Mouse (Mus musculus) hindbrain, embryonic 13.5 days (tissue): ENCODE measurements around the gene Map4k2. TPM values are rescaled to one million over a fixed set of nuclear protein-coding genes. Genes with fewer than 3 reads are reported as not detected.

ENCODE experiments used
- ATAC-seq: fragments of 200-750 bp; cut with Nextera tagmentation; 2 replicates; pipeline ENCODE4 v1.8.0; 2017; ENCODE audit warnings: moderate TSS enrichment; ENCODE audit not compliant: low FRiP score
- H3K27ac ChIP-seq: fragments of 300-500 bp; sonication (generic); 2 replicates; pipeline ENCODE4 v1.5.1; 2015; ENCODE audit warnings: inconsistent platforms, mild to moderate bottlenecking, moderate library complexity
- H3K27me3 ChIP-seq: fragments of 300-500 bp; sonication (generic); 2 replicates; pipeline ENCODE4 v1.6.1; 2015; ENCODE audit warnings: mild to moderate bottlenecking, inconsistent platforms
- H3K36me3 ChIP-seq: fragments of 300-500 bp; sonication (generic); 2 replicates; pipeline ENCODE4 v1.6.1; 2015; ENCODE audit warnings: mild to moderate bottlenecking, inconsistent platforms
- H3K4me1 ChIP-seq: fragments of 300-500 bp; sonication (generic); replicated peaks from 2 replicates; pipeline ENCODE4 v1.6.1; 2015; ENCODE audit warnings: inconsistent platforms
- H3K4me2 ChIP-seq: fragments of 300-500 bp; sonication (generic); 2 replicates; pipeline ENCODE4 v1.6.1; 2015; ENCODE audit warnings: inconsistent platforms, mild to moderate bottlenecking, moderate library complexity
- H3K4me3 ChIP-seq: fragments of 300-500 bp; sonication (generic); 2 replicates; pipeline ENCODE4 v1.5.1; 2015; ENCODE audit warnings: mild to moderate bottlenecking, inconsistent platforms
- H3K9ac ChIP-seq: fragments of 300-500 bp; sonication (generic); 2 replicates; pipeline ENCODE4 v1.6.1; 2015; ENCODE audit warnings: mild to moderate bottlenecking, inconsistent platforms
- H3K9me3 ChIP-seq: fragments of 300-500 bp; sonication (generic); 2 replicates; pipeline ENCODE4 v1.6.1; 2016; ENCODE audit warnings: inconsistent platforms
- WGBS: fragments of 180-500 bp; shearing (Covaris S2); methylation state at CpG from one replicate; pipeline ENCODE4 v1.1.7; 2015; 5-methylcytosine and 5-hydroxymethylcytosine counted together
- polyA plus RNA-seq: library from polyadenylated mRNA; unstranded; fragments of >200 nt; fragmentation: Nextera tagmentation; extraction: Ambion mirVana; gene quantifications from 2 replicates; pipeline ENCODE4 v1.2.1, GENCODE M21; 2015

Gene Map4k2
- polyA plus RNA-seq, result 17.5 and 17.6 TPM in 2 replicates

DNA sequence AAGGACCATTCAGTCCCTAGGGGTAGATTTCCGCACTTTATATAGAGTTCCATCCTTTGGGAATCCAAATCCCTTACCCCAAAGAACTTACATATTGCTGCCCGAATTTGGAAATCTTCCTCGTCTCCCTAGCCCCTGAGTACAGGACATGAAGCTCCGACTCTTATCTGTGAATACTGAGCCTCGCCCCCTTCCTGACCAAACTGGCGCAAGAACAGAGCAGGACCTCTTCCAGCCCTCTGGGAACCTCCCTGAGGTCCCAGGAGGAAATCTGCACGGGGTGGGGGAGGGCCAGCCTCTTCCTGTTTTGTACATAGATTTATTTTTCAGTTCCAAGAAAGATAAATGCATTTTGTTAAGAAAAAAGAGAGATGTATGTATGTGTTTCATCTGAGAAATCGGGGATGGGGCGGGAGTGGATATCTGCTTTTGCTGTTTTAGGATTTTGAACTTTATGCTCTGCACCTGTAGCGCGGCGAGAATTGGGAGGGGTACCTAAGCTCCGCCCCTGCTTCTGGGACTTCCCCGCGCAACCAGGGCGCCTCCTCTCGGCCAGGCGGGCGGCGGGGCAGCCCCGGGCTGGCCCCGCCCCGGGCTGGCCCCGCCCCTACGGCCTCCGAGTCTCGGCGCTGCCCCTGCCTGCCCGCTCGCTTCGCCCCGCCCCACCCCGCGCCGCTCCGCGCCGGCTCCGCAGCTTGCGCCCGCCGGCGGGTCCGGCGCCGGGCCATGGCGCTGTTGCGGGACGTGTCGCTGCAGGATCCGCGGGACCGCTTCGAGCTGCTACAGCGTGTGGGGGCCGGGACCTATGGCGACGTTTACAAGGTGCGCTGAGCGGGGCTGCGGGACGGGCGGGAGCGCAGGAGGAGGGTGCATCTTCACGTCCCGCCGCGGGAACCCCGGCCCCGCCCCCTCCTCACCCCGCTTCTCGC, at the start of gene Map4k2:
Gene Map4k2, plus strand, starts transcription at position 612 of the 929 bp plus-strand sequence.
- Histone ChIP-seq H3K36me3 (peaks cover 75% of the 10 kb centered on the region), H3K4me1 (peaks cover 38% of the 10 kb centered on the region), H3K4me3 (peak within 1 kb of the TSS; percentile 54), H3K9ac (peak within 1 kb of the TSS; percentile 79), H3K27ac (peak within 1 kb of the TSS; percentile 30; the same call in 1 of the 2 replicates), H3K9me3 (no peaks in the 10 kb centered on the region), H3K4me2 (peak within 1 kb of the TSS; percentile 78), H3K27me3 (peaks cover 13% of the 10 kb centered on the region; the same call in 1 of the 2 replicates)
- peak; percentile 28 for ATAC-seq
- 9% methylated on average over 56 of the region's 72 CpGs for WGBS

DNA sequence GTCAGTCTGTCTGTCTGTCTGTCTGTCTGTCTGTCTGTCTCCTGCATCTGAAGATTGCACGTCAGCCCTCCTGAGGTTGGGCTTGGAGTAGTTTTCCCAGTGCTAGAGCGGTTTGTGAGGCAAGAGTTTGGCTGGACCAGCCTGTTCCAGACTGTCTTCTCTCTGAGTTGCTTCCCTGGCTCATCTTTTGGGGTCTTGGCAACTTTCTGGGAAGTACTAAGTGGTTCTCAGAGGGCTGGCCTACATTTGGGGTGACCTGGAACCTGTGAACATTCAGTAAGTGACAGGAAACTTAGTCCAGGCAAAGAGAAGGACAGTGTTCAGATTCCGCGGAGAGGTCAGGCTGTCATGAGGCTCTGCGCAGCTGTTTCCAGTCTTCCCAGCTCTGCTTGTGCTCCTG, 48.7 kb upstream of the Map4k2 start:
- no peak for ATAC-seq
- no peak overlapping the region for H3K9ac ChIP-seq
- no peak overlapping the region for H3K27ac ChIP-seq
- H3K36me3 ChIP-seq, result peaks cover 81% of the 10 kb centered on the region
- peaks cover 14% of the 10 kb centered on the region for H3K4me1 ChIP-seq
- H3K27me3 ChIP-seq, result no peaks in the 10 kb centered on the region
- no peak overlapping the region for H3K4me2 ChIP-seq
- H3K9me3 ChIP-seq, result no peaks in the 10 kb centered on the region
- 89% methylated on average over 5 of the region's 5 CpGs for WGBS
- H3K4me3 ChIP-seq, result no peak overlapping the region

DNA sequence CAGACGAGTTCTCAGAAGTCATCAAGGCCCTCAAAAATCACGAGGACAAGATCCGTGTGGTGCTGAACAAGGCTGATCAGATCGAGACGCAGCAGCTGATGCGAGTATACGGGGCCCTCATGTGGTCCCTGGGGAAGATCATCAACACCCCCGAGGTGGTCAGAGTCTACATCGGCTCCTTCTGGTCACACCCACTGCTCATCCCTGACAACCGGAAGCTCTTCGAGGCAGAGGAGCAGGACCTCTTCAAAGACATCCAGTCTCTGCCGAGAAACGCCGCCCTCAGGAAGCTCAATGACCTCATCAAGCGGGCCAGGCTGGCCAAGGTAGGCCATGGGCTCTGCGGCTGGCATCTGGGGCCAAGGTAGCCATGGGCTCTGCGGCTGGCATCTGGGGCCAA, 46.6 kb upstream of the Map4k2 start:
- WGBS, result 94% methylated on average over 17 of the region's 17 CpGs

DNA sequence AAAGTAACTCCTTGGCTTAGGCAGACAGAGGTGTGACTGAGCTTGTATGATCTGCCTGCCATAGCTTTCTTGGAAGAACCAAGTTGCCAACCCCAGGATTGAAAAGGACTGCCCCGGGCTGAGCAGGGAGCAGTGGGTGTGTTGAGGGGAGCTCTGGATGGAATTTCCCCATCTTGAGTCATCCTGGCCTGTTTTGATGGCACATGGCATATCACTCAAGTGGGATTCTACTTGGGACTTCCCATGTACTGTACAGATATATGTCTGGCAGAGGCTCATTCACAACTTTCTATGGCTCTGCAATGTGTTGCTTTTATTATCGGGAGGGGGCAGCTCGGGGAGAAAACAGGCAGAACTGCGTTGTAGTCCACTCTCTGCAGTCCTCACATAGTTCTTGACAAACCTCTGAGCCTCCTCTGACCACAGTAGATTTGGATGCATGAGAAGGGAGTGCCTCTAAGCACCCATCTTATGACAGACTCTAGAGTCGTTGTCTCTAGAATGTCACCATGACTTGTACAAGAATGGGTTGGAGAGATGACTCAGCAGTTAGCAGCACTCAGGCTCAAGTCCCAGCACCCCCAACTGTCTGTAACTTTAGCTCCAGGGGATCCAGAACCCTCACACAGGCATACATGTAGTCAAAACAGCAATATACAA, 44.3 kb upstream of the Map4k2 start:
- peaks cover 9% of the 10 kb centered on the region; the same call in 1 of the 2 replicates for H3K4me1 ChIP-seq
- no peak overlapping the region for H3K4me3 ChIP-seq
- no peaks in the 10 kb centered on the region for H3K27me3 ChIP-seq
- peaks cover 89% of the 10 kb centered on the region for H3K36me3 ChIP-seq
- ATAC-seq, result no peak
- no peaks in the 10 kb centered on the region for H3K9me3 ChIP-seq
- WGBS, result 94% methylated on average over 5 of the region's 5 CpGs
- no peak overlapping the region; the same call in 1 of the 2 replicates for H3K9ac ChIP-seq
- no peak overlapping the region for H3K27ac ChIP-seq
- no peak overlapping the region for H3K4me2 ChIP-seq

More for the DNA sequence above, 46.6 kb upstream of the Map4k2 start:
- Histone ChIP-seq H3K4me2 (no peak overlapping the region), H3K36me3 (peaks cover 92% of the 10 kb centered on the region), H3K9me3 (no peaks in the 10 kb centered on the region), H3K4me3 (no peak overlapping the region), H3K27ac (no peak overlapping the region), H3K4me1 (peaks cover 6% of the 10 kb centered on the region; the same call in 1 of the 2 replicates), H3K9ac (no peak overlapping the region), H3K27me3 (no peaks in the 10 kb centered on the region)
- ATAC-seq, result no peak

DNA sequence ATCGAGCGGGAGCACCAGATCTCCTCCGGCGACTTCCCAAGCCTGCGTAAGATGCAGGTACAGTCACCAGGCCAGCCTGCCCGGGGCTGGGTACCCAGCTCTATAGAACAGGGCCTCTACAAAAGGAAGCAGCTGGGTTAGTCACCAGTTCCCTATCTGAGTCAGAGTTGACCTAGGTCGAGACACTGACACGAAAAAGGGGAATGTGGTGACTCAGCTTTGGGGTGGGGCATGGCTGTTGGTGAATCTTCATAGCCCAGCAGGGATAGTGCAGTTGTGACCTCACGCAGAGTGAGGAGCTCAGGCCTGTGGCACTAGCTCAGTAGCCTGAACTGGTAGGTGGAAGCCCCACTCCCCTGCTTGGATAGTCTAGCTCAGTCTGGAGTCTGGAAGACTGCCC, 43.3 kb upstream of the Map4k2 start:
- Histone ChIP-seq H3K36me3 (peaks cover 80% of the 10 kb centered on the region), H3K4me2 (no peak overlapping the region), H3K27me3 (no peaks in the 10 kb centered on the region), H3K27ac (no peak overlapping the region), H3K9ac (no peak overlapping the region), H3K4me1 (peaks cover 9% of the 10 kb centered on the region), H3K9me3 (no peaks in the 10 kb centered on the region), H3K4me3 (no peak overlapping the region)
- WGBS, result 90% methylated on average over 9 of the region's 9 CpGs
- ATAC-seq, result no peak

DNA sequence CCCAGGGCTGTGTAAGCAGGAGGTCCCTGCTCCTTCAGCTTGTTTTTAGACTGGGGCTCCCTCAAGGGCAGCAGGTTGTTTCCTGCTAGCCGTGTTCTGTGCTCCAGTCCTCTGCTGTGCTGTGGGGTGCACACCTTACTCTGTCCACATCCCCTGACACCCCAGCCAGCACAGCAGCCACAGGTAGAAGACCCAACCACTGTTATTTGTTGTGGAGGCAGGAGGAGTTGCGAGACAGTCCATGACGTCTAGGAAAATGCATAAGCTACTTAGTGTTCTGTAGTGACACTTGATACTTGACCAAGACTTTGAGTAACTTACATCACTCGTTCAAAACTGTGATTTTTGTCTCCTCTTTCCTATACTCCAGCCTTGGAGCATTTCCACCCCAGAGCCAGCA, 41.9 kb upstream of the Map4k2 start:
- Histone ChIP-seq H3K9me3 (no peaks in the 10 kb centered on the region), H3K27me3 (no peaks in the 10 kb centered on the region), H3K4me2 (no peak overlapping the region), H3K36me3 (peaks cover 69% of the 10 kb centered on the region), H3K4me3 (no peak overlapping the region), H3K9ac (no peak overlapping the region), H3K27ac (no peak overlapping the region), H3K4me1 (peaks cover 9% of the 10 kb centered on the region)
- no peak for ATAC-seq
- WGBS, result 85% methylated on average over 4 of the region's 4 CpGs

DNA sequence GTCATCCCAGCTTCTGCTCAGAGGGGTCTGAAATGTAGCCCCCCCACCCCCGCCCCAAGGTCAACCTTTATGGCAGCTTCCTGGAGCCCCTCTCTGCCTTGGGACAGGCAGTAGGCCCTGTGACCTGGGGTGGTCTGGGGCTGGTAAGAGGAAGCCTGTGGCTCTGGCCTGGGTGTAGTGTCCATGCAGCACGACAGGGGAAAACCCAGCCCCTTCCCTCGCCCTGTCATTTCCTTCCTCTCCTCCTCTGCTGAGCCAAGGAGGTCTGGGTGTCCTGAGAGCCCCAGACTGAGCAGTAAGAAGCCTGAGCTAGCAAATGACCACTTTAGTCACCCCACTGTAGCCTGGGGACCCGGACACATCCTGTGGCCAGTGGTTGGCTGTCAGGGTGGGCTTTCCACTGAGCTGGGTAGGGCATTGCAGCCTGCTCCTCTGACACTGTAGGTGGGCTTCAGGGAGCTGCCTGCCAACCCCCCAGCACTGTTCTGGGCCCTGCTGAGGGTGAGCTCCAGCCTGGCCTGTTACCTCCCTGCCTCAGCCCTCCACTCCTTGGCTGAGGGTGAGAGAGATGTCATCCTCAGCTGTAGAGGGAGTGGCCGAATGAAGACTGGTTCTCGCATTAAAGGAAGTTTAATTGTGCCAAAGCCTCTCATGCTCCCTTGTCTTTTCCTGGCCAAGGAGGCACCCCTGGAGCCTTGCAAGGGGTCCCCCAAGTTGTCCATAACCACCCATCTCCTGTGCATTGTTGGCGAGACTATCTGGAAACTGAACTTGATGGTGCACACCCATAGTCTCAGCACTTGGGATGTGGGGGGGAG, 41.3 kb upstream of the Map4k2 start:
- 92% methylated on average over 7 of the region's 7 CpGs for WGBS
- peaks cover 9% of the 10 kb centered on the region for H3K4me1 ChIP-seq
- H3K4me2 ChIP-seq, result no peak overlapping the region
- ATAC-seq, result no peak
- no peak overlapping the region for H3K4me3 ChIP-seq
- no peak overlapping the region; the same call in 1 of the 2 replicates for H3K9ac ChIP-seq
- H3K9me3 ChIP-seq, result no peaks in the 10 kb centered on the region
- no peaks in the 10 kb centered on the region for H3K27me3 ChIP-seq
- peak overlapping the region; percentile 12; the same call in 1 of the 2 replicates for H3K27ac ChIP-seq
- H3K36me3 ChIP-seq, result peaks cover 62% of the 10 kb centered on the region

DNA sequence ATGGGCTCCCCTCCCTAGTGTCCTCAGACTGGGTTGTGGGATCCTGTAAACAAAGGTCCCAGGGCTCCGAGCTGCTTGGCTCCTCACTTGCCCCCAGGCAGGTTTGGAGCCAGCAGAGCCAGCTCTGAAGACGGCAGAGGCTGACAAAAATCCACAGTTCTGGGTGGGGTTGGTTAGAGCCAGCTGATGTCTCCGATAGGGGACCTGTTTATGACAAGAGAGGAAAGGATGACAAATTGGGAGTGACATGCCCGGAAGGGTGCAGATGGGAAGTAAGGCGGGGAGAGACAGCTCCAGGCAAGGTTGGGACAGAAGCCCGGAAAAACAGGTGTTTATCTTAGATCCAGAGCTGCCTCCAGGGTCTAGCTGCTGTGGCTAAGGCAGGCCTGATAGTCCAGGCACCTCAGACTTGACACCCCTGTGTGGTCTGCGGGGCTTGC, 40.5 kb upstream of the Map4k2 start:
- ATAC-seq, result no peak
- H3K9ac ChIP-seq, result no peak overlapping the region

DNA sequence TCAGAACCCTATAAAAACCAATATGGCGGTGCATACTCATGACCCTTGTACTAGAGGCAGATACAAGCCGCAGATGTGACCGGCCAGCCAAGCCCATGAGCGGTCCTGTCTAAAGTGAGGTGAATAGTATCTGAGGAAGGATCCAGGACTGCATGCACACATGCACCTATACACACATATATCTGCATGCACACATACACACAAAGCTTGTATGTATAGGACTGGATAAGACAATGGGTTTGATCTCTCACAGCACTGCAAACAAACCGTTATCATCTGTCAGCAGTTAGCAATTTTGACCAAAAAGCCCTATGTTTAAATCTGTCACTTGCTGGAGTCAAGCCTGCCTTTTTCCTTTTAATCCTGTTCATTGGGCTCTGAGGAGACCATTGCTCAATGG, 38.8 kb upstream of the Map4k2 start:
- H3K27ac ChIP-seq, result no peak overlapping the region
- no peaks in the 10 kb centered on the region for H3K27me3 ChIP-seq
- H3K9ac ChIP-seq, result no peak overlapping the region
- peaks cover 38% of the 10 kb centered on the region for H3K36me3 ChIP-seq
- H3K4me1 ChIP-seq, result peaks cover 16% of the 10 kb centered on the region
- H3K4me2 ChIP-seq, result no peak overlapping the region
- H3K9me3 ChIP-seq, result no peaks in the 10 kb centered on the region
- ATAC-seq, result no peak
- WGBS, result 94% methylated on average over 5 of the region's 5 CpGs
- H3K4me3 ChIP-seq, result no peak overlapping the region

More for the DNA sequence above, 40.5 kb upstream of the Map4k2 start:
- Histone ChIP-seq H3K9me3 (no peaks in the 10 kb centered on the region), H3K4me1 (peaks cover 9% of the 10 kb centered on the region), H3K27me3 (no peaks in the 10 kb centered on the region), H3K4me3 (no peak overlapping the region), H3K36me3 (peaks cover 55% of the 10 kb centered on the region), H3K27ac (no peak overlapping the region), H3K4me2 (no peak overlapping the region)
- WGBS, result 64% methylated on average over 7 of the region's 7 CpGs

DNA sequence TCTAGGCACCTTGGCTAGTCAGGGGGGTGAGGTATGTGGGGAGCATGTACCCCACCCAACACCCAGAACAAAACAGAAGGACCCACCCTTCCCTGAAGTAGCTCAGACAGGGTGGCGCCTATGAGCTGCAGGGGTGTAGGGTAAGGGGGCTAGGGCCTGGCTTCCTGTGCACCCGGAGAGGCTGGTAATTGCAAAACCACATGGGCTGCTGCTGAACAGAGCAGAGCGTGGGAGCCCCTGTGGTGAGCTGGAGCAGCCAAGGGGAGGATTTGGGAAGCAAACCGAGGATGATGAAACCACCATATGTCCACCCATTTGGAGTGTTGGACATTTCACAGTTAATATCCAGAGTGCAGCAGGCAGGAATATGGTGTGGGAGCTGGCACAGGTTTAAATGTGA, 38.4 kb upstream of the Map4k2 start:
- Histone ChIP-seq H3K9ac (no peak overlapping the region; the same call in 1 of the 2 replicates), H3K36me3 (peaks cover 34% of the 10 kb centered on the region), H3K4me2 (no peak overlapping the region), H3K4me1 (peaks cover 19% of the 10 kb centered on the region), H3K27ac (no peak overlapping the region), H3K27me3 (0 out of 2 replicates have a peak, but pooled peaks cover 2% of the 10 kb centered on the region), H3K4me3 (no peak overlapping the region), H3K9me3 (no peaks in the 10 kb centered on the region)
- 52% methylated on average over 4 of the region's 4 CpGs for WGBS
- no peak for ATAC-seq

DNA sequence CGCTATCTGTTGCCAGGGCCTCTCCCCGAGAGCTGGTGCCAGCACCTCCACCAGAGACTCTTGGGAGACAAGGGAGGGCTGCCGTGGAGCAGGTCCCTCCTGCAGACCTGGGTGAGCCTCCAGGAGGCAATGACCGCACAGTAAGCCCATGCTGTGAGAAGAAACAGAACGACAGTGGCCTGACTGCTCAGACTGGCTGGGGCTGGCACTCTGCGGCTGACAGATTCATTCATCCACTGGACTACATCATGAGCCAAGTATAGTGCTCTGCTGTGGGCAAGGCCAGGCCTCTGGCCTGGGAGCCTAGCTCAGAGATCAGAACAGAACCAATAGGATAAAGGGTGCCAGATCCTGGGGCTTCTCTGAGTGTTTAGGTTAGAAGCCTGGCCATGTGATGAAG, 37.1 kb upstream of the Map4k2 start:
- Histone ChIP-seq H3K4me3 (no peak overlapping the region), H3K9ac (no peak overlapping the region), H3K27ac (no peak overlapping the region), H3K27me3 (0 out of 2 replicates have a peak, but pooled peaks cover 4% of the 10 kb centered on the region), H3K4me2 (no peak overlapping the region), H3K36me3 (peaks cover 20% of the 10 kb centered on the region), H3K4me1 (peaks cover 19% of the 10 kb centered on the region), H3K9me3 (no peaks in the 10 kb centered on the region)
- ATAC-seq, result no peak
- 80% methylated on average over 6 of the region's 6 CpGs for WGBS
